In the genomic region with DNA sequence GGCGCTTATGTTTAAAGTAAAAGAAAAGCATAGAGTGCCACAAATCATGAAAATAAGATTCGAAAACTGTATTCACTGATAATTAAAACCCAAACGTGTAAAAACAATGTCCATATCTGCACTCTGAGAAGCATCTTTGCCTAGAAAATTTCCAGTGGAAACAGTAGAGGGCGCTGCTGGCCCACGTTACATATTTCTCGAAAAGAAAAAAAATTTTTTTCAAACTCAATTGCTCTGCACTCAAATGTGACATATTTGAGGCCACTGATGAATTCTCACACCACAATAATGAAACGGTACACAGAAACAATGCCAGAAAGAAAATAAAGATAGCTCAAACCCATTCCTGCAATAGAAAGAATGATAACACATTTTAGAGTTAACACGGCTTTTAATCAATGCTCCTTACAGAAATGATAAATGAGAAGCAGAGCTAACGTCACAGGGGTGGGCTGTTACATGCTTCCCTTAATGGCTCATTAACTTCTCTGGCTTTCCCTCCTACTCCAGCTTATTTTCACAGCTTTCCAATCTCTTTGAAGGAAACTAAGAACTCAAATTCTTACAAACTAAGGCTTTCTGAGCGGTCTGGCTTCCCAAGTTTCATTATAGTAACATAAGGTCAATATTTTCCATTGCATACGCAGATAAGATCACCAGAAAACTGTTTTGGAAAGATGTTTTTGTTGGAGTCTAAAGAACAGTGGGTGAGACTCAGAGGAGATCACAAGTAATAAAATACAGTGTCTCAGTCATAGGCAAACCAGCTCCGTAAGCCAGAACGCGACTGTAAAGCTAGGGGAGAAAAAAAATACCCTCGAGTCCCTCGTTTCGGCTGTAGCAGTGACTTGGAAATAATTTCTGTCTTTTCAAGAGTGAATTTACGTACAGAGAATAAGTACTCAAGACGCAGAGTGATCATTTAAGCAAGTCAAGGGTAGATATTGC, we compare ENCODE assay signal across 8 mouse cellular contexts.
A peak's percentile ranks its signal among the peaks of the same experiment; 100 is the strongest.
DNase-seq lines count a peak whose midpoint lies in the region; ATAC-seq and TF ChIP-seq lines count a peak whose summit lies in the region.

No protein-coding gene starts in this region.

- H3K27me3 ChIP-seq in Patski: peaks cover 38% of the 10 kb centered on the region
- no peaks in the 10 kb centered on the region for H3K27me3 ChIP-seq in hindbrain, embryonic 10.5 days (ENCODE audit: insufficient read depth, poor library complexity, severe bottlenecking)
- 0 out of 2 replicates have a peak, but pooled peaks cover 2% of the 10 kb centered on the region for H3K27me3 ChIP-seq in limb, embryonic 13.5 days
- H3K27me3 ChIP-seq in stomach, embryonic 15.5 days (replicated peaks): no peaks in the 10 kb centered on the region

- POLR2A ChIA-PET in Patski (lab: Charles Lee): no interaction called here

- H3K4me3 ChIP-seq in left cerebral cortex, adult 2 months: peak overlapping the region; percentile 29
- no peak overlapping the region for H3K4me3 ChIP-seq in hindbrain, embryonic 10.5 days
- H3K4me3 ChIP-seq in limb, embryonic 13.5 days: no peak overlapping the region
- no peak overlapping the region for H3K4me3 ChIP-seq in stomach, embryonic 15.5 days (replicated peaks)

- ATAC-seq in Patski: no peak
- ATAC-seq in limb, embryonic 13.5 days (ENCODE audit: low FRiP score, low read depth): no peak
- ATAC-seq in stomach, embryonic 15.5 days (ENCODE audit: insufficient read depth, low FRiP score, low read depth): no peak

- peak; percentile 81 for TF ChIP-seq CTCF in left cerebral cortex, adult 2 months (IDR thresholded peaks at IDR 0.05)
- peak; percentile 76 for TF ChIP-seq CTCF in Patski (IDR thresholded peaks at IDR 0.05)

- no peaks in the 10 kb centered on the region for H3K9me3 ChIP-seq in hindbrain, embryonic 10.5 days
- H3K9me3 ChIP-seq in limb, embryonic 13.5 days: no peaks in the 10 kb centered on the region
- H3K9me3 ChIP-seq in stomach, embryonic 15.5 days: no peaks in the 10 kb centered on the region

- H3K4me2 ChIP-seq in limb, embryonic 13.5 days (replicated peaks): peak overlapping the region; percentile 53
- peak overlapping the region; percentile 31 for H3K4me2 ChIP-seq in stomach, embryonic 15.5 days

- in situ Hi-C loops in Patski (cut with MboI; ENCODE audit: low pct_unique_long_range_greater_than_20kb): loop anchor here (5.0 kb wide), 1 partner anchor 1249 kb away; no protein-coding TSS in a partner anchor

- DNase-seq in left cerebral cortex, adult 2 months (ENCODE audit: extremely low spot score in 1 of 2, low spot score in 2 of 2): peak; percentile 43 to 61
- no peak for DNase-seq in left cerebral cortex, adult 11 months (ENCODE audit: low spot score)
- DNase-seq in Patski (ENCODE audit: low read depth, low spot score): no peak
- peak; percentile 78 to 82 for DNase-seq in cerebellum, postnatal 14 days
- peak; percentile 10 for DNase-seq in hindbrain, embryonic 10.5 days (ENCODE audit: low spot score)
- DNase-seq in thymus, postnatal 36 days: no peak

- 59% methylated on average over 19 of the region's 19 CpGs for WGBS in hindbrain, embryonic 10.5 days
- WGBS in limb, embryonic 13.5 days: 35% methylated on average over 19 of the region's 19 CpGs
- 40% methylated on average over 19 of the region's 19 CpGs for WGBS in stomach, embryonic 15.5 days

- no peak overlapping the region for H3K9ac ChIP-seq in limb, embryonic 13.5 days
- H3K9ac ChIP-seq in stomach, embryonic 15.5 days: no peak overlapping the region

- H3K27ac ChIP-seq in left cerebral cortex, adult 2 months: no peak overlapping the region
- no peak overlapping the region for H3K27ac ChIP-seq in hindbrain, embryonic 10.5 days
- H3K27ac ChIP-seq in limb, embryonic 13.5 days: no peak overlapping the region
- H3K27ac ChIP-seq in stomach, embryonic 15.5 days: no peak overlapping the region

- H3K36me3 ChIP-seq in hindbrain, embryonic 10.5 days: no peaks in the 10 kb centered on the region
- H3K36me3 ChIP-seq in limb, embryonic 13.5 days: no peaks in the 10 kb centered on the region
- H3K36me3 ChIP-seq in stomach, embryonic 15.5 days: no peaks in the 10 kb centered on the region

- intact Hi-C loops in left cerebral cortex, adult 2 months (cut with DNase I): loop anchor here (5.0 to 10.0 kb wide), 2 partner anchors 344 to 1457 kb away; partner anchors contain the start of gene Adgrb3

- CTCF ChIA-PET in Patski (lab: Charles Lee): interaction anchor here (0.7 to 1.9 kb wide), 11 partner anchors 9 to 1248 kb away, joined by 3 to 7 read pairs (median 3); no protein-coding TSS in a partner anchor

- H3K4me1 ChIP-seq in hindbrain, embryonic 10.5 days (replicated peaks): no peaks in the 10 kb centered on the region
- H3K4me1 ChIP-seq in limb, embryonic 13.5 days: peaks cover 8% of the 10 kb centered on the region; the same call in 1 of the 2 replicates
- H3K4me1 ChIP-seq in stomach, embryonic 15.5 days: no peaks in the 10 kb centered on the region

Comparison
In these comparisons a context has a peak if more than half of its experiments do, and no peak if none do; other contexts are left out.
1. DNase-seq: peak in left cerebral cortex, adult 2 months (2 of 2), cerebellum, postnatal 14 days (2 of 2) and hindbrain, embryonic 10.5 days (single experiment); none in left cerebral cortex, adult 11 months (single experiment), Patski (single experiment) and thymus, postnatal 36 days (0 of 2).